ENCODE assay signal across 8 mouse cellular contexts in genomic region chr1:194658459-194659160, GRCm38 (mm10). TPM values are rescaled to one million over a fixed set of nuclear protein-coding genes. Genes with fewer than 3 reads are reported as not detected.
A peak's percentile ranks its signal among the peaks of the same experiment; 100 is the strongest.
DNase-seq lines count a peak whose midpoint lies in the region; ATAC-seq and TF ChIP-seq lines count a peak whose summit lies in the region.

No protein-coding gene starts in this region.

- no peaks in the 10 kb centered on the region for H3K27me3 ChIP-seq in heart, embryonic 10.5 days (ENCODE audit: insufficient read depth, poor library complexity, severe bottlenecking)
- no peaks in the 10 kb centered on the region for H3K27me3 ChIP-seq in Patski
- no peaks in the 10 kb centered on the region for H3K27me3 ChIP-seq in heart, embryonic 12.5 days (replicated peaks)

- DNase-seq in heart, adult 11 months, result peak; percentile 98
- DNase-seq in heart, embryonic 10.5 days (ENCODE audit: low spot score), result no peak
- DNase-seq in Patski (ENCODE audit: low read depth, low spot score), result no peak
- peak; percentile 63 to 72 for DNase-seq in kidney, postnatal 25 days
- DNase-seq in ovary, postnatal 36 days (ENCODE audit: low spot score), result no peak
- DNase-seq in right cerebral cortex, postnatal 10 days (ENCODE audit: low spot score in 2 of 2), result no peak
- DNase-seq in thymus, postnatal 14 days, result no peak

- no peak overlapping the region for H3K4me3 ChIP-seq in heart, embryonic 10.5 days
- H3K4me3 ChIP-seq in heart, embryonic 12.5 days, result no peak overlapping the region

- H3K9me3 ChIP-seq in heart, embryonic 10.5 days, result no peaks in the 10 kb centered on the region
- no peaks in the 10 kb centered on the region for H3K9me3 ChIP-seq in heart, embryonic 12.5 days (replicated peaks)

- no peak overlapping the region for H3K4me2 ChIP-seq in heart, embryonic 12.5 days

- H3K27ac ChIP-seq in heart, embryonic 10.5 days, result no peak overlapping the region
- peak overlapping the region; percentile 24; the same call in 1 of the 2 replicates for H3K27ac ChIP-seq in heart, embryonic 12.5 days (ENCODE audit: poor library complexity, severe bottlenecking)

- peak; percentile 28 for TF ChIP-seq CTCF in Patski (IDR thresholded peaks at IDR 0.05)

- CTCF ChIA-PET in Patski (lab: Charles Lee), result interaction anchor here (0.8 to 1.7 kb wide), 7 partner anchors 10 to 95 kb away, joined by 3 to 6 read pairs (median 4); no protein-coding TSS in a partner anchor

- 26% methylated on average over 1 of the region's 1 CpGs for WGBS in heart, embryonic 10.5 days
- WGBS in heart, embryonic 12.5 days, result 15% methylated on average over 1 of the region's 1 CpGs

- in situ Hi-C loops in Patski (cut with MboI; ENCODE audit: low pct_unique_long_range_greater_than_20kb), result no loop called here

- no peak overlapping the region for H3K9ac ChIP-seq in heart, embryonic 12.5 days

- POLR2A ChIA-PET in Patski (lab: Charles Lee), result interaction anchor here (1.0 kb wide), 1 partner anchor 12 kb away, joined by 3 read pairs; no protein-coding TSS in a partner anchor

- H3K4me1 ChIP-seq in heart, embryonic 10.5 days, result peaks cover 13% of the 10 kb centered on the region
- H3K4me1 ChIP-seq in heart, embryonic 12.5 days (replicated peaks), result peaks cover 24% of the 10 kb centered on the region

- peaks cover 9% of the 10 kb centered on the region; the same call in 1 of the 2 replicates for H3K36me3 ChIP-seq in heart, embryonic 10.5 days
- peaks cover 8% of the 10 kb centered on the region for H3K36me3 ChIP-seq in heart, embryonic 12.5 days

- peak; percentile 82 for ATAC-seq in Patski
- ATAC-seq in heart, embryonic 12.5 days (ENCODE audit: insufficient number of reproducible peaks, low FRiP score), result no peak

RNA-seq across cellular contexts. Expression of gene Plxna2, which starts 40.6 kb away (rescaled TPM):
- 5.8 and 8.2 TPM in 2 replicates for polyA plus RNA-seq in heart, embryonic 10.5 days (2016; fragmentation: Nextera tagmentation; extraction: Ambion mirVana)
- polyA plus RNA-seq in Patski (2021), result 26.2 TPM
- 8.0 and 9.5 TPM in 2 replicates for polyA plus RNA-seq in heart, embryonic 12.5 days (2016; fragmentation: Nextera tagmentation; extraction: Ambion mirVana)

Comparison
In these comparisons a context has a peak if more than half of its experiments do, and no peak if none do; other contexts are left out.
1. DNase-seq: peak in heart, adult 11 months (single experiment) and kidney, postnatal 25 days (2 of 2); none in heart, embryonic 10.5 days (single experiment), Patski (single experiment), ovary, postnatal 36 days (single experiment), right cerebral cortex, postnatal 10 days (0 of 2) and thymus, postnatal 14 days (single experiment).